In genomic region chr8:47494602-47495153, GRCm38 (mm10) we compare ENCODE assay signal across 18 mouse cellular contexts. TPM values are rescaled to one million over a fixed set of nuclear protein-coding genes. Genes with fewer than 3 reads are reported as not detected.
A peak's percentile ranks its signal among the peaks of the same experiment; 100 is the strongest.
DNase-seq lines count a peak whose midpoint lies in the region; ATAC-seq and TF ChIP-seq lines count a peak whose summit lies in the region.
"Had no signal": no experiment of that assay in that cellular context is flagged by ENCODE, and none has a peak within 500 bp of the region (broad histone marks: within the 10 kb centered on the region; RNA-seq: fewer than 3 reads in every experiment).

No protein-coding gene starts in this region.

- intact Hi-C loops in heart, postnatal 25 days (cut with DNase I): loop anchor here (10.0 kb wide), 2 partner anchors 80 to 480 kb away; no protein-coding TSS in a partner anchor

- no peaks in the 10 kb centered on the region for H3K27me3 ChIP-seq in kidney, embryonic 16.5 days (ENCODE audit: insufficient read depth, low read length)
- no peaks in the 10 kb centered on the region for H3K27me3 ChIP-seq in liver, embryonic 11.5 days (replicated peaks; ENCODE audit: control insufficient read depth, insufficient read depth, low read length)
- no peaks in the 10 kb centered on the region for H3K27me3 ChIP-seq in liver, postnatal 0 days (ENCODE audit: insufficient read depth, low read length)
- H3K27me3 ChIP-seq in embryonic facial prominence, embryonic 10.5 days (replicated peaks; ENCODE audit: low read depth, poor library complexity, severe bottlenecking): no peaks in the 10 kb centered on the region
- H3K27me3 ChIP-seq: forebrain, embryonic 15.5 days; hindbrain, embryonic 13.5 days had no signal

- TF ChIP-seq CTCF in liver, postnatal 0 days (IDR thresholded peaks at IDR 0.05; ENCODE audit: low read depth): no peak

- H3K36me3 ChIP-seq in kidney, embryonic 16.5 days (ENCODE audit: insufficient read depth, low read length): peaks cover 31% of the 10 kb centered on the region
- peaks cover 7% of the 10 kb centered on the region for H3K36me3 ChIP-seq in liver, embryonic 11.5 days (ENCODE audit: control insufficient read depth, insufficient read depth, low read length)
- H3K36me3 ChIP-seq in liver, postnatal 0 days (replicated peaks; ENCODE audit: insufficient read depth, low read length): peaks cover 61% of the 10 kb centered on the region
- peaks cover 97% of the 10 kb centered on the region for H3K36me3 ChIP-seq in embryonic facial prominence, embryonic 10.5 days (replicated peaks)

- peak; percentile 92 for ATAC-seq in kidney, embryonic 16.5 days (ENCODE audit: low FRiP score, low TSS enrichment)
- peak; percentile 57; the same call in 1 of the 2 replicates for ATAC-seq in liver, embryonic 11.5 days (replicated peaks; ENCODE audit: low FRiP score)
- peak; percentile 62 for ATAC-seq in liver, postnatal 0 days
- ATAC-seq: forebrain, embryonic 15.5 days had no signal

- TF ChIP-seq EP300 in liver, postnatal 0 days (IDR thresholded peaks at IDR 0.05; ENCODE audit: low read depth): no peak

- DNase-seq in heart, adult 11 months: peak; percentile 68
- DNase-seq in heart, postnatal 25 days (ENCODE audit: low spot score): no peak
- DNase-seq in kidney, adult 8-10 months: no peak
- no peak for DNase-seq in liver, embryonic 11.5 days (ENCODE audit: low spot score)
- DNase-seq in liver, postnatal 0 days: peak; percentile 21
- DNase-seq in embryonic facial prominence, embryonic 10.5 days (ENCODE audit: low spot score): no peak
- DNase-seq in lung, postnatal 4 days: no peak
- DNase-seq: adrenal gland, postnatal 25 days; cerebellum, adult 9-10 months; heart, adult 2 months; heart, postnatal 36 days; thymus, adult 2 months; thymus, postnatal 4 days had no signal

- H3K9me3 ChIP-seq in kidney, embryonic 16.5 days (ENCODE audit: low read length): no peaks in the 10 kb centered on the region
- no peaks in the 10 kb centered on the region for H3K9me3 ChIP-seq in liver, embryonic 11.5 days (ENCODE audit: control insufficient read depth, low read length)
- H3K9me3 ChIP-seq in liver, postnatal 0 days (ENCODE audit: low read length): no peaks in the 10 kb centered on the region
- H3K9me3 ChIP-seq in embryonic facial prominence, embryonic 10.5 days: no peaks in the 10 kb centered on the region
- H3K9me3 ChIP-seq: forebrain, embryonic 15.5 days; hindbrain, embryonic 13.5 days had no signal

- peak overlapping the region; percentile 82 for H3K27ac ChIP-seq in kidney, embryonic 16.5 days (ENCODE audit: low read length)
- peak overlapping the region; percentile 42; the same call in 1 of the 2 replicates for H3K27ac ChIP-seq in liver, embryonic 11.5 days (ENCODE audit: low read depth, low read length)
- 0 out of 2 replicates have a peak overlapping the region, but pooled peaks have one; percentile 32 for H3K27ac ChIP-seq in liver, postnatal 0 days (ENCODE audit: low read depth)
- no peak overlapping the region for H3K27ac ChIP-seq in embryonic facial prominence, embryonic 10.5 days (replicated peaks)
- H3K27ac ChIP-seq: forebrain, embryonic 15.5 days; heart, adult 2 months; hindbrain, embryonic 13.5 days; left cerebral cortex, adult 2 months had no signal

- H3K4me3 ChIP-seq in kidney, embryonic 16.5 days (ENCODE audit: low read length): no peak overlapping the region
- H3K4me3 ChIP-seq in liver, embryonic 11.5 days (ENCODE audit: low read depth, low read length): no peak overlapping the region
- no peak overlapping the region for H3K4me3 ChIP-seq in liver, postnatal 0 days (ENCODE audit: low read depth, low read length)
- H3K4me3 ChIP-seq in embryonic facial prominence, embryonic 10.5 days: no peak overlapping the region
- H3K4me3 ChIP-seq: forebrain, embryonic 15.5 days; heart, adult 2 months; hindbrain, embryonic 13.5 days; left cerebral cortex, adult 2 months had no signal

- no peak overlapping the region for H3K9ac ChIP-seq in kidney, embryonic 16.5 days (replicated peaks; ENCODE audit: low read length)
- no peak overlapping the region for H3K9ac ChIP-seq in liver, embryonic 11.5 days (ENCODE audit: low read depth, low read length)
- no peak overlapping the region for H3K9ac ChIP-seq in liver, postnatal 0 days (replicated peaks)
- H3K9ac ChIP-seq: forebrain, embryonic 15.5 days; hindbrain, embryonic 13.5 days had no signal

- peaks cover 13% of the 10 kb centered on the region; the same call in 1 of the 2 replicates for H3K4me1 ChIP-seq in kidney, embryonic 16.5 days (ENCODE audit: insufficient read depth, low read length)
- H3K4me1 ChIP-seq in liver, embryonic 11.5 days (replicated peaks; ENCODE audit: control insufficient read depth, insufficient read depth, low read length): no peaks in the 10 kb centered on the region
- no peaks in the 10 kb centered on the region for H3K4me1 ChIP-seq in liver, postnatal 0 days (ENCODE audit: insufficient read depth)
- H3K4me1 ChIP-seq in embryonic facial prominence, embryonic 10.5 days: no peaks in the 10 kb centered on the region
- H3K4me1 ChIP-seq: forebrain, embryonic 15.5 days; hindbrain, embryonic 13.5 days had no signal

- no peak overlapping the region for H3K4me2 ChIP-seq in kidney, embryonic 16.5 days (replicated peaks; ENCODE audit: low read depth, low read length)
- H3K4me2 ChIP-seq in liver, embryonic 11.5 days: no peak overlapping the region
- no peak overlapping the region for H3K4me2 ChIP-seq in liver, postnatal 0 days (ENCODE audit: low read depth, low read length)
- H3K4me2 ChIP-seq: forebrain, embryonic 15.5 days; hindbrain, embryonic 13.5 days; midbrain, embryonic 11.5 days had no signal

- WGBS in kidney, embryonic 16.5 days: 39% methylated on average over 12 of the region's 12 CpGs
- 76% methylated on average over 12 of the region's 12 CpGs for WGBS in liver, embryonic 11.5 days
- 63% methylated on average over 12 of the region's 12 CpGs for WGBS in liver, postnatal 0 days (ENCODE audit: insufficient replicate concordance)
- WGBS in embryonic facial prominence, embryonic 10.5 days: 92% methylated on average over 12 of the region's 12 CpGs

RNA-seq across cellular contexts. Expression of gene Trappc11, which starts 38.6 kb away (rescaled TPM):
- 10 to 100 TPM; 20.6 to 20.9 TPM for total RNA-seq in heart, postnatal 25 days (2021)
- polyA plus RNA-seq in kidney, embryonic 16.5 days (2015; fragmentation: Nextera tagmentation; extraction: Ambion mirVana): 36.7 and 38.8 TPM in 2 replicates
- polyA plus RNA-seq in liver, embryonic 11.5 days (2014; fragmentation: Nextera tagmentation; extraction: Ambion mirVana): 27.8 and 35.0 TPM in 2 replicates
- polyA plus RNA-seq in liver, postnatal 0 days (2015; fragmentation: Nextera tagmentation; extraction: Ambion mirVana): 9.2 and 10.2 TPM in 2 replicates
- 34.7 and 35.2 TPM in 2 replicates for polyA plus RNA-seq in embryonic facial prominence, embryonic 10.5 days (2016; fragmentation: Nextera tagmentation; extraction: Ambion mirVana)

RNA-seq across cellular contexts. Expression of gene Rwdd4a, which starts 38.8 kb away (rescaled TPM):
- total RNA-seq in heart, postnatal 25 days (2021): 10 to 100 TPM; 61.1 to 63.9 TPM
- 38.2 and 38.6 TPM in 2 replicates for polyA plus RNA-seq in kidney, embryonic 16.5 days (2015; fragmentation: Nextera tagmentation; extraction: Ambion mirVana)
- polyA plus RNA-seq in liver, embryonic 11.5 days (2014; fragmentation: Nextera tagmentation; extraction: Ambion mirVana): 47.7 and 52.6 TPM in 2 replicates
- polyA plus RNA-seq in liver, postnatal 0 days (2015; fragmentation: Nextera tagmentation; extraction: Ambion mirVana): 32.0 and 34.1 TPM in 2 replicates
- polyA plus RNA-seq in embryonic facial prominence, embryonic 10.5 days (2016; fragmentation: Nextera tagmentation; extraction: Ambion mirVana): 47.6 and 50.4 TPM in 2 replicates

RNA-seq across cellular contexts. Expression of gene Stox2, which starts 48.5 kb away (rescaled TPM):
- 10 to 100 TPM; 12.3 to 13.8 TPM for total RNA-seq in heart, postnatal 25 days (2021)
- 9.4 and 13.8 TPM in 2 replicates for polyA plus RNA-seq in kidney, embryonic 16.5 days (2015; fragmentation: Nextera tagmentation; extraction: Ambion mirVana)
- polyA plus RNA-seq in liver, embryonic 11.5 days (2014; fragmentation: Nextera tagmentation; extraction: Ambion mirVana): 1.7 and 2.6 TPM in 2 replicates
- polyA plus RNA-seq in liver, postnatal 0 days (2015; fragmentation: Nextera tagmentation; extraction: Ambion mirVana): 0.51 and 0.54 TPM in 2 replicates
- polyA plus RNA-seq in embryonic facial prominence, embryonic 10.5 days (2016; fragmentation: Nextera tagmentation; extraction: Ambion mirVana): 16.8 and 19.5 TPM in 2 replicates

Comparison
In these comparisons a context has a peak if more than half of its experiments do, and no peak if none do; other contexts are left out.
1. DNase-seq: peak in heart, adult 11 months (single experiment) and liver, postnatal 0 days (single experiment); none in heart, postnatal 25 days (single experiment), kidney, adult 8-10 months (0 of 2), liver, embryonic 11.5 days (single experiment), embryonic facial prominence, embryonic 10.5 days (single experiment) and lung, postnatal 4 days (0 of 2).
2. Peak in every context shown above with its lines, with median percentiles within 50 percentile points of each other: ATAC-seq.